Mouse (Mus musculus): ENCODE results near the gene Gpbp1l1.

Gene Gpbp1l1

GRCm38 (mm10) chr4:116557306-116558121, at the start of gene Gpbp1l1:
Gene Gpbp1l1, plus strand, starts transcription at chr4:116557658.
- peak; percentile 97 for DNase-seq (ENCODE audit: low spot score)

GRCm38 (mm10) chr4:116531109-116531508, 26.3 kb upstream of the Gpbp1l1 start:
- DNase-seq (ENCODE audit: low spot score): no peak

- DNase-seq (ENCODE audit: low spot score): no peak
These were observed 21.1 kb upstream of the Gpbp1l1 start for GRCm38 (mm10) chr4:116536351-116536750.

- no peak for DNase-seq (ENCODE audit: low spot score)
These were observed 19.7 kb upstream of the Gpbp1l1 start for GRCm38 (mm10) chr4:116537737-116538136.

GRCm38 (mm10) chr4:116550432-116550831, 7.0 kb upstream of the Gpbp1l1 start:
- DNase-seq (ENCODE audit: low spot score): no peak

- no peak for DNase-seq (ENCODE audit: low spot score)
These were observed 4.4 kb upstream of the Gpbp1l1 start for GRCm38 (mm10) chr4:116553035-116553434.

- peak; percentile 87 for DNase-seq (ENCODE audit: low spot score)
These were observed 1.8 kb upstream of the Gpbp1l1 start, which contains the start of gene Tmem69 for GRCm38 (mm10) chr4:116555413-116556300. Gene Tmem69, minus strand, starts transcription at chr4:116555936.

GRCm38 (mm10) chr4:116556561-116557305, 725 bp upstream of the Gpbp1l1 start:
- DNase-seq (ENCODE audit: low spot score): peak; percentile 94

- DNase-seq (ENCODE audit: low spot score): no peak
These were observed 859 bp downstream of the Gpbp1l1 start for GRCm38 (mm10) chr4:116558151-116558882.

GRCm38 (mm10) chr4:116595793-116596192, 38.3 kb downstream of the Gpbp1l1 start:
- DNase-seq (ENCODE audit: low spot score): no peak

- DNase-seq (ENCODE audit: low spot score): no peak
These were observed 38.9 kb downstream of the Gpbp1l1 start, which contains the start of gene Ccdc17 for GRCm38 (mm10) chr4:116596379-116596778. Gene Ccdc17, plus strand, starts transcription at chr4:116596654.

GRCm38 (mm10) chr4:116596978-116597881, 39.8 kb downstream of the Gpbp1l1 start:
- DNase-seq (ENCODE audit: low spot score): peak; percentile 90

GRCm38 (mm10) chr4:116612621-116613020, 55.2 kb downstream of the Gpbp1l1 start:
- no peak for DNase-seq (ENCODE audit: low spot score)

GRCm38 (mm10) chr4:116615237-116615636, 57.8 kb downstream of the Gpbp1l1 start:
- DNase-seq (ENCODE audit: low spot score): no peak

GRCm38 (mm10) chr4:116624831-116625230, 67.4 kb downstream of the Gpbp1l1 start:
- DNase-seq (ENCODE audit: low spot score): no peak

- DNase-seq (ENCODE audit: low spot score): peak; percentile 96
These were observed 69.3 kb downstream of the Gpbp1l1 start for GRCm38 (mm10) chr4:116626658-116627358.

GRCm38 (mm10) chr4:116627359-116627716, 69.9 kb downstream of the Gpbp1l1 start:
- peak; percentile 97 for DNase-seq (ENCODE audit: low spot score)

GRCm38 (mm10) chr4:116627722-116628662, 70.5 kb downstream of the Gpbp1l1 start, which contains the start of gene Nasp:
Gene Nasp, minus strand, starts transcription at chr4:116627941.
- peak; percentile 94 for DNase-seq (ENCODE audit: low spot score)
